Mouse (Mus musculus): ENCODE data around the gene Rora.

Gene Rora

DNA sequence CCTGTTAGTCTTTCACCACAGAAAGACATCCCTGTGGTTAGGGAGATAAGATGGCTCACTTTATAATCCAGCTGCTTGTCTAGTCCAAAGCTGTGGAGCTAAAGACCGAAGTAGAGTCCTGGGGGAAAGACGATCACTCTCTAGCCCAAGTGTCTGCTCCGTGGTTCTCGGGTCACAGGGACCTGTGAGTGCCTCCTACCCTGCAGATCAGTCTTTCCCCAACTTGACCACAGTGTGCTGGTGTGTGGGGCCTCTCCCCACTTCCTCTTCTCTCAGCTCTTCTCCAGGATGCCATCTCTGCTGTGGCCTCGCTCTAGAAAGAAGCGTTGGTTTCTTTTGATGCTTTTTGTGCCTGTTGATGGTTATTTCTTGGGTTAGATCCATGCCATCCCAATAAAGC lies 682.5 kb downstream of the Rora start:
- in situ Hi-C loops (cut with MboI, MseI), result loop anchor here (5.0 kb wide), 1 partner anchor 39 kb away; no protein-coding TSS in a partner anchor

GRCm38 (mm10) chr9:69339199-69339598 lies 685.6 kb downstream of the Rora start:
- in situ Hi-C loops (cut with MboI, MseI), result loop anchor here (5.0 kb wide), 1 partner anchor 42 kb away; no protein-coding TSS in a partner anchor

DNA sequence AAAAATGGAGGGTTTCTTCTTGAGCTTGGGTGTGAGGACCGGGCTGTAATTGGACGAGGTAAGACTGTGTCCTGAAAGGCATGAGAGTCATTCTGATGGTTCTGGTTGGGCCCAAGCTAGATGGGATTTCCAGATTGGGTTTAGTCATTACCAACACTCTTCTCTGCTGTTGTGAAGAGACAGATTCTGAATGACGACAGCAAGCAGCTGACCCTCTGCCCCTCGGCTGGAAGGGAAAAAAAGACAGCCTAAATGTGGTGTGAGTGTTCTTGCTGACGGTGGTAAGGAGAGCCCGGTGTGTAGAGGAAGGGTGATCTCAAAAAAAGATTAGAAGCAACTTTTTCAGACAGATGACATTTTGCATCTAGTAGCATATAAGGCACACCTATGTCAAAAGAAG lies 686.2 kb downstream of the Rora start:
- in situ Hi-C loops (cut with MboI, MseI), result loop anchor here (5.0 kb wide), 1 partner anchor 43 kb away; no protein-coding TSS in a partner anchor

DNA sequence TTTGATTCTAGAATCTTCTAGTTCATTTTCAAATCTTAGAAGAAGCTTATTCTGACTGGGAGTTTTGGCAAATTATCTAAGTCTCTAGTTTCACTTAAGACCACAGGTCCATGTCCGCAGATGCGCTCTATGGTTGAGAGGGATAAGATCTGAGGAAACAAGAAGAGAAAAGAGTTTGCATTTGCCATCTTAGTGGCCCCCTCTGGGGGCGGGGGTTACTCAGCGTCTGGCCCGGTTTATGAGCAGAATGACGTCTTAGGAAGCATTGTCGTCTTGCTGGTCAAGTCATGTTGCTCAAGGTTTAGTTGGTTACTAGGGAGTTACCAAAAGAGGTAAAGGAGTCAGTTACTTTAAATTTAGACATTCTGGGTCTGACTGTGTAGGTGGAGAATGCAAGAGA lies 686.8 kb downstream of the Rora start:
- in situ Hi-C loops (cut with MboI, MseI), result no loop called here

DNA sequence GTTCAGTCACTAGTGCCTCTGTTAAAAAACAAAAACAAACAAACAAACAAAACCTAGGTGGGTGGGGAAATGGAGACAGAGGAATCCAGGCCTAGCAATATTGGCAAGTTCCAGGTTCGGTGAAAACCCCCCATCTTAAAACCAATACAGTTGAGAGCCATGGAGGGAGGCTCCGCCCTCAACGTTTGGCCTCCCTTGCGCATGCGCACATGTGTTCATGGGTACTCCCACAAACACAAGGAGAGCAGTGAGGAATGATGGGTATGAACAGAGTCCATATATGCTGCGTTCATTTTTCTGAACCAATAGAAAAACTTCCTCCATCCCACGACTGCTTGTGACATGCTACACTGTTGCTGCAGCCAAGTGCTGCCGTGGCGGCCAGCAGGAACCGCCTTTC lies 690.3 kb downstream of the Rora start:
- in situ Hi-C loops (cut with MboI, MseI), result no loop called here

DNA sequence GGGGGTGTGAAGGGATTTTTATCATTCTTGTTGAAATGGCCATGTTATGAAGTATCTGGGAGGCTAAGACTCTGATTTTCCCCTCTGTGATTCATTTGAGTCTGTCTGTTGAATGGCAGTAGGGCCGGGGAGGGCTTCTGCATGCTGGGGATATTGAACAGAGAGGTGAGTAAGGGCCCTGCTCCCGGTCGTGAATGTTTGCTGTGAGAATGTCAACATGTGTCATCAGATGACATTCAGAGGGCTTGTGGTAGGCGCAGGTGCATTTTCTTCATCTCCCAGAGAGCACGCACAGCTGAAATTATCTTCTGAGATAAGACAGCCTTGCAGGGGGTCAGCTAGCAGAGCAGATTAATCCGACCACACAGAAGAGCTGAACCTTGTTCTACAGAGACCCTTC lies 692.0 kb downstream of the Rora start:
- in situ Hi-C loops (cut with MboI, MseI), result no loop called here

GRCm38 (mm10) chr9:69347796-69348195 lies 694.2 kb downstream of the Rora start:
- in situ Hi-C loops (cut with MboI, MseI), result no loop called here

- in situ Hi-C loops (cut with MboI, MseI), result no loop called here
Measured at GRCm38 (mm10) chr9:69349537-69349936, 696.0 kb downstream of the Rora start.

DNA sequence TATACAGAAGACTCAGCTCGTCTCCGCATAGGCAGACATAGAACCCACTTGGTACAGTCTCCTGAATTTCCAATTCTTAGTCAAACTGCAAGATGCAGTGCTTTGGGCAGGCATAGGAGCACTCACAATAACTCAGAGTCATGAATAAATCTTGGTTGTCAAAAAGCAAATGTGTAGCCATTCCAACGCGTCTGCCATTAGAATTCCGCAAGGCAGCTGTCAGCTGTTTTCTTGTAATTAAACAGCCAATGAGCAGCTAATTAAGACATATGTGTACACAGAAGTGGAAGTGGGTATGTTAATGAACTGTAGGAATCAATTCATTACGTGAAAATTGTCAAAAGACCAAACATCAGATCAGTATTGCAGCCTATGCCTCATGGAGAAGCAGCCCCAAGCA lies 700.6 kb downstream of the Rora start:
- in situ Hi-C loops (cut with MboI, MseI), result no loop called here

- in situ Hi-C loops (cut with MboI, MseI), result no loop called here
Measured at GRCm38 (mm10) chr9:69357834-69358233, 704.2 kb downstream of the Rora start.

DNA sequence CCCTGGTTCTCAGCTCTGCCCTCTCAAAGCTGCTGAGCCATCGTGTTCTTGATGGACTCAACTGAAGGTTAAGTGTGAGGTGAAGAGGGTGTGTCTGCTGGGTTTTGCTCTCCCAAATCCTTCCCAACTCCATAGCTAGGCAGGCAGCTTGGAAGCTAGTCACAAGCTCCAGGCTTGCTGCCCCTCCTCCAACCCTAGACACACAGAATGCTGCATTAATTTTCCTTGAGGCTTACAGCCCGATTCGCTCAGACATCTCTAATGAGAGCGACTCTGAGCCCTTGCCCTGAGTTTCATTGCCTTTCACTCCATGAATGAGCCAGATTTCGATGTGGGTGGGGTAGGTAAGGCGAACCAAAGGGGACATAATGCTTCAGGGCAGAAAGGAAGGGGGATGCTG lies 705.2 kb downstream of the Rora start:
- in situ Hi-C loops (cut with MboI, MseI), result no loop called here

DNA sequence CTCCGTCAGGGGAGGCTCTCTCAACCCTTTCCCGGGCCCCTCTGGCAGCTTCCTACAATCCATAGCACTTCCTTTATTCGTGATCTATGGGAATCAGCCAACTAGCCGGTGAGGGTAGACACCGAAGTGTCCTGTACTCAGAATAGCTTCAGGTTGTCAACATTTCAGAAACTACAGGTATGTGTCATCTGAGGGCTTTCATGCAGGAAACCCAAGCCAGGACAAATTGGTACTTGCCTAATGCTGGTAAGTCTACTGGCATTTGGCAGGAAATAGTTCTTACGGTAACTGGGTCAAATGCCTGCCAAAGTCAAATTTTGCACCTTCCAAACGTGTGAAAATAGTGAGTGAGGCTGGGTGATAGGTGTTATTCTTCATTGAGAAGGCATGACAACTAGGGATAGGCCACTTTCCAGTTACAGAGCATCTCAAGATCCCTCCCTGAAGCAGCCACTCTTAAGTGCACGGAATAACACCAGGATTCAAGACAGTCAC lies 708.4 kb downstream of the Rora start:
- in situ Hi-C loops (cut with MboI, MseI), result no loop called here

GRCm38 (mm10) chr9:69362766-69363165 lies 709.2 kb downstream of the Rora start:
- in situ Hi-C loops (cut with MboI, MseI), result no loop called here

GRCm38 (mm10) chr9:69364117-69364516 lies 710.5 kb downstream of the Rora start:
- in situ Hi-C loops (cut with MboI, MseI), result no loop called here

DNA sequence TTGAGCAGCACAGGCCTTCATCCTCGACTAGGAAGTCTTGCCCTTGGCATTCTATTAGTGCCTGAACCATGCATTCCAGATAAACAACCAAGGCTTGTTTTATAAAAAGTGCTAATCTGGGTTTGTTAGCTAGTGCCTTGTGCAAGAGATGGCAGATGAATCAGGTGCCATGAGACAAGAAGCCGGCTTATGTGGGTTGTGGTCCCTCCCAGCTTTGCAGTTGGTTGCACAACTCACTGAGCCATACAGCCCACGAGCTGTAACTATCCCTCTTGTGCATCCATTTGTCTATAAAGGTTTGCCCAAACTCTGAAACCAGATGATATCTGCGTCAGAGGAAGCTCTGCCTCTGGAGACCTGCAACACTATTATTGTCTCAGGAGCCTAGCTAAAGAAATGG lies 713.5 kb downstream of the Rora start:
- in situ Hi-C loops (cut with MboI, MseI), result loop anchor here (5.0 kb wide), 1 partner anchor 70 kb away; no protein-coding TSS in a partner anchor

DNA sequence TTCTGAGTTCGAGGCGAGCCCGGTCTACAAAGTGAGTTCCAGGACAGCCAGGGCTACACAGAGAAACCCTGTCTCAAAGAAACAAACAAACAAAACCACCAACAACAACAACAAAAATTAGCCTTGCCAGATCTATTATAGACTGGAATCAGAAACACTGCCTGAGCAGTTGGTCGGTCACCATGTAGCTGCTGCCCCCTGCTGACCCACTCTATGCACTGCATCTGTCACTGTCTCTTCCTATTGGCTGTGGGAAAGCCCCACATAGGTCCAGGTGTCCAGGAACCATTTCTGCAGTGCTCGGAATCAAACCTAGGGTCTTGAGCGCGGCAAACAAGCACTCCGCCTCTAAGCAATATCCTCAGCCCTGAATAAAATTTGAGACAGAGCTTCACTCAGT lies 714.5 kb downstream of the Rora start:
- in situ Hi-C loops (cut with MboI, MseI), result loop anchor here (5.0 kb wide), 1 partner anchor 71 kb away; no protein-coding TSS in a partner anchor

DNA sequence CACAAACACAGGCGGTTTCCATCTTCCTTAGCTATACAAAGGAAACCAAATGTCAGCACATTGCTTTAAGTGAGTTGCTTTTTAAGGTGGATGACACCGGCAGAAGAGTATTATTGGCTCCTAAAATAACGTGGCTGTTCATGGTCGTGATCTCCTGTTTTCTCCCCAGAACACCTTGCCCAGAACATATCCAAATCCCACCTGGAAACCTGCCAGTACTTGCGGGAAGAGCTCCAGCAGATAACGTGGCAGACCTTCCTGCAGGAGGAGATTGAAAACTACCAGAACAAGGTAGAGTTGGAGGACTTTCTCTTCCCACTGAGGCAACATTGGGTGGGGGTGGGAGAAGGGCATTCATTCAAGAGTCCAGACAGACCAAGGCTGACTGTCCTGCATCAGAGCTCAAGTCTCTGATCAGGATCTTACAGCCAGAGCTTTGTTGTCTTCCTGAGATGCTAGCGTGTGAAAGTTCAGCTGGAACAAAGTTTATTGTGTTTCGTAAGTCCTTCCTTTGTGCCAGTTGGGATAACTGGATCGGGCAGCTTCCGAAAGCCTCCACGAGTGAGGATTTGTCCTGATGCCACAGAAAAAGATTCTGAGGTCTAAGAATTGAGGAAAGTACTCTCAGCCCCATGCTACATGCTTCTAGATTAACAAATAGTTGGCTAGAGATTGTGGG lies 717.6 kb downstream of the Rora start:
- in situ Hi-C loops (cut with MboI, MseI), result loop anchor here (10.0 kb wide), 1 partner anchor 114 kb away; no protein-coding TSS in a partner anchor

DNA sequence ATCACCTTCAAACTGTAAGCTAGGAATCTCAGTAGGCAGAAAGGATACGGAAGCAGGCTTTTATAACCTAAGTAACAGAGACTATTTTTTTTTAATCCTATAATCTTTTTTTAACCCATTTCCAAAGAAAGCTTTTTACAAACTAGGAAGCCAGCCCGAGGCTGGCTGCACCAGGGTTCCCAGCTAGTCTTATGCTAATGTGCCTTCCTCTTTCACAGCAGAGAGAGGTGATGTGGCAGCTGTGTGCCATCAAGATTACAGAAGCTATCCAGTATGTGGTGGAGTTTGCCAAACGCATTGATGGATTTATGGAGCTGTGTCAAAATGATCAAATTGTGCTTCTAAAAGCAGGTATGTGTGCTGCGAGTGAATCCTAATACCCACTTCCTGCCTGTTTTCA lies 719.3 kb downstream of the Rora start:
- in situ Hi-C loops (cut with MboI, MseI), result loop anchor here (10.0 kb wide), 1 partner anchor 112 kb away; no protein-coding TSS in a partner anchor

- in situ Hi-C loops (cut with MboI, MseI), result loop anchor here (10.0 kb wide), 1 partner anchor 108 kb away; no protein-coding TSS in a partner anchor
Measured at GRCm38 (mm10) chr9:69376982-69377653, 723.5 kb downstream of the Rora start.

DNA sequence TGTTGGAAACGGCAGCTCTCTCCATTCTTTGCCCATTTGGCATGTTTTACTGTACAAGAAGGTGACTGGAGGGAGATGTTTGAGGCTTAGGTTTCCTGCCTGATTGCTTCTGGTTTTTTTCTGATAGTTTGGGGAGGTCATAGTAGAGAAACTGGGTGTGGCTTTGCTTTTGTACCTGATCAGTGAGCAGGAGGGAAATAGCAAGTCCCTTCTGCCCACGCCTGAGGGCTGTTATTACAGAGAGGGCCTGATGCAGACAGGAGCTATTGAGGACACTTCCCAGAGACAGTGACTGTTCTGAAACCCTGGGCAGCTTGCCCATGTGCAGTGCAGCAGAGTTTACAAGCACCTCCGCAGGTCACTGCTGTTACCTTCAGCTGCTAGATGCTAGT lies 724.1 kb downstream of the Rora start:
- in situ Hi-C loops (cut with MboI, MseI), result loop anchor here (10.0 kb wide), 1 partner anchor 107 kb away; no protein-coding TSS in a partner anchor

DNA sequence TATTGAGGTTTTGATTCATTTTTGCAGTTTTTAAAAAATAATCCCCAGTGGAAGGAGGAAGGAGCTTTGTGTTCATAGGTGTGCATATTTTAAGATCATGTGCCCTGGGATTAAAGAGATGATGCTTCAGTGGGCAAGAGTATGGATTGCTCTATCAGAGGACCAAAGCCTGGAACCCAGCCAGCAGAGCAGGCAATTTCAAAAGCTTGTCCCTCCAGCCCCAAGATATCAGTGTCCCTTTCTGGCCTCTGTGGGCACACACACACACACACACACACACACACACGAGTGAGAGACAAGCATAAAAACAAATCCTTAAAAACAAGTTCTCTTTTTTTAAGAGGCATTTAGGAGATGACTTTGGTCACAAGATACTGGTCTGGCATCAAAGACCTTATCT lies 727.0 kb downstream of the Rora start:
- in situ Hi-C loops (cut with MboI, MseI), result no loop called here

GRCm38 (mm10) chr9:69381741-69382140 lies 728.2 kb downstream of the Rora start:
- in situ Hi-C loops (cut with MboI, MseI), result no loop called here

- in situ Hi-C loops (cut with MboI, MseI), result no loop called here
Measured at GRCm38 (mm10) chr9:69384475-69384874, 730.9 kb downstream of the Rora start.
